Mouse (Mus musculus): ENCODE data around the gene Nr4a1. TPM values are rescaled to one million over a fixed set of nuclear protein-coding genes. Genes with fewer than 3 reads are reported as not detected.

Nr4a1 gene
- polyA plus RNA-seq, 1 experiment from 2014 or later = 2.2 TPM

- no peak overlapping the region for H3K4me3 ChIP-seq (ENCODE audit: low read depth, low read length)
- H3K27me3 ChIP-seq (ENCODE audit: control insufficient read depth, insufficient read depth, low read length) = no peaks in the 10 kb centered on the region; the same call in 1 of the 2 replicates
- H3K9me3 ChIP-seq (replicated peaks; ENCODE audit: control insufficient read depth, low read length) = no peaks in the 10 kb centered on the region
- no peaks in the 10 kb centered on the region for H3K36me3 ChIP-seq (replicated peaks; ENCODE audit: control insufficient read depth, insufficient read depth, low read depth, low read length)
- DNase-seq (ENCODE audit: low spot score) (no peak), ATAC-seq (replicated peaks; ENCODE audit: insufficient number of reproducible peaks, low FRiP score, low TSS enrichment, low read depth) (no peak)
- no peak overlapping the region for H3K9ac ChIP-seq (replicated peaks; ENCODE audit: low read length)
- no peak overlapping the region for H3K27ac ChIP-seq (replicated peaks; ENCODE audit: low read depth, low read length)
- H3K4me1 ChIP-seq (ENCODE audit: control insufficient read depth, insufficient read depth, low read length) = no peaks in the 10 kb centered on the region
- H3K4me2 ChIP-seq (ENCODE audit: low read depth, low read length) = no peak overlapping the region
- WGBS = 83% methylated on average over 6 of the region's 6 CpGs
Measured at GRCm38 (mm10) chr15:101252614-101253013, 1.5 kb upstream of the Nr4a1 start.

- no peaks in the 10 kb centered on the region for H3K4me1 ChIP-seq (ENCODE audit: control insufficient read depth, insufficient read depth, low read length)
- no peaks in the 10 kb centered on the region for H3K36me3 ChIP-seq (replicated peaks; ENCODE audit: control insufficient read depth, insufficient read depth, low read depth, low read length)
- peak overlapping the region; percentile 69 for H3K4me3 ChIP-seq (ENCODE audit: low read depth, low read length)
- no peaks in the 10 kb centered on the region for H3K9me3 ChIP-seq (replicated peaks; ENCODE audit: control insufficient read depth, low read length)
- H3K27me3 ChIP-seq (ENCODE audit: control insufficient read depth, insufficient read depth, low read length) = no peaks in the 10 kb centered on the region; the same call in 1 of the 2 replicates
- H3K9ac ChIP-seq (replicated peaks; ENCODE audit: low read length) = peak overlapping the region; percentile 84
- peak overlapping the region; percentile 96 for H3K4me2 ChIP-seq (ENCODE audit: low read depth, low read length)
- 22% methylated on average over 3 of the region's 3 CpGs for WGBS
- no peak overlapping the region for H3K27ac ChIP-seq (replicated peaks; ENCODE audit: low read depth, low read length)
- no peak for DNase-seq (ENCODE audit: low spot score)
- no peak for ATAC-seq (replicated peaks; ENCODE audit: insufficient number of reproducible peaks, low FRiP score, low TSS enrichment, low read depth)
Measured at GRCm38 (mm10) chr15:101253563-101253885, 545 bp upstream of the Nr4a1 start.

- Histone ChIP-seq H3K36me3 (replicated peaks; ENCODE audit: control insufficient read depth, insufficient read depth, low read depth, low read length) (no peaks in the 10 kb centered on the region), H3K4me2 (ENCODE audit: low read depth, low read length) (no peak overlapping the region; the same call in 1 of the 2 replicates), H3K4me1 (ENCODE audit: control insufficient read depth, insufficient read depth, low read length) (no peaks in the 10 kb centered on the region), H3K9me3 (replicated peaks; ENCODE audit: control insufficient read depth, low read length) (no peaks in the 10 kb centered on the region), H3K4me3 (ENCODE audit: low read depth, low read length) (no peak overlapping the region), H3K27me3 (ENCODE audit: control insufficient read depth, insufficient read depth, low read length) (no peaks in the 10 kb centered on the region; the same call in 1 of the 2 replicates), H3K9ac (replicated peaks; ENCODE audit: low read length) (no peak overlapping the region), H3K27ac (replicated peaks; ENCODE audit: low read depth, low read length) (no peak overlapping the region)
- DNase-seq (ENCODE audit: low spot score) (no peak), ATAC-seq (replicated peaks; ENCODE audit: insufficient number of reproducible peaks, low FRiP score, low TSS enrichment, low read depth) (no peak)
- 79% methylated on average over 7 of the region's 7 CpGs for WGBS
Measured at GRCm38 (mm10) chr15:101255842-101256462, 1.9 kb downstream of the Nr4a1 start.

GRCm38 (mm10) chr15:101256463-101257206 lies 2.6 kb downstream of the Nr4a1 start:
- Histone ChIP-seq H3K9me3 (replicated peaks; ENCODE audit: control insufficient read depth, low read length) (no peaks in the 10 kb centered on the region), H3K9ac (replicated peaks; ENCODE audit: low read length) (no peak overlapping the region), H3K4me1 (ENCODE audit: control insufficient read depth, insufficient read depth, low read length) (no peaks in the 10 kb centered on the region), H3K27ac (replicated peaks; ENCODE audit: low read depth, low read length) (no peak overlapping the region), H3K36me3 (replicated peaks; ENCODE audit: control insufficient read depth, insufficient read depth, low read depth, low read length) (no peaks in the 10 kb centered on the region), H3K27me3 (ENCODE audit: control insufficient read depth, insufficient read depth, low read length) (no peaks in the 10 kb centered on the region; the same call in 1 of the 2 replicates), H3K4me2 (ENCODE audit: low read depth, low read length) (peak overlapping the region; percentile 13; the same call in 1 of the 2 replicates), H3K4me3 (ENCODE audit: low read depth, low read length) (no peak overlapping the region)
- 77% methylated on average over 14 of the region's 14 CpGs for WGBS
- DNase-seq (ENCODE audit: low spot score) (no peak), ATAC-seq (replicated peaks; ENCODE audit: insufficient number of reproducible peaks, low FRiP score, low TSS enrichment, low read depth) (no peak)

GRCm38 (mm10) chr15:101258420-101258819 lies 4.4 kb downstream of the Nr4a1 start:
- no peak for DNase-seq (ENCODE audit: low spot score)
- H3K4me1 ChIP-seq (ENCODE audit: control insufficient read depth, insufficient read depth, low read length) = no peaks in the 10 kb centered on the region
- WGBS = 87% methylated on average over 11 of the region's 11 CpGs

GRCm38 (mm10) chr15:101259922-101260321 lies 5.9 kb downstream of the Nr4a1 start:
- DNase-seq (ENCODE audit: low spot score) = no peak
- no peak overlapping the region for H3K4me2 ChIP-seq (ENCODE audit: low read depth, low read length)
- H3K27ac ChIP-seq (replicated peaks; ENCODE audit: low read depth, low read length) = no peak overlapping the region
- H3K4me1 ChIP-seq (ENCODE audit: control insufficient read depth, insufficient read depth, low read length) = no peaks in the 10 kb centered on the region
- no peaks in the 10 kb centered on the region for H3K36me3 ChIP-seq (replicated peaks; ENCODE audit: control insufficient read depth, insufficient read depth, low read depth, low read length)
- H3K9me3 ChIP-seq (replicated peaks; ENCODE audit: control insufficient read depth, low read length) = no peaks in the 10 kb centered on the region
- no peak for ATAC-seq (replicated peaks; ENCODE audit: insufficient number of reproducible peaks, low FRiP score, low TSS enrichment, low read depth)
- no peak overlapping the region for H3K9ac ChIP-seq (replicated peaks; ENCODE audit: low read length)
- no peaks in the 10 kb centered on the region; the same call in 1 of the 2 replicates for H3K27me3 ChIP-seq (ENCODE audit: control insufficient read depth, insufficient read depth, low read length)
- WGBS = 81% methylated on average over 3 of the region's 3 CpGs
- H3K4me3 ChIP-seq (ENCODE audit: low read depth, low read length) = no peak overlapping the region

More at GRCm38 (mm10) chr15:101258420-101258819, 4.4 kb downstream of the Nr4a1 start:
- no peaks in the 10 kb centered on the region for H3K36me3 ChIP-seq (replicated peaks; ENCODE audit: control insufficient read depth, insufficient read depth, low read depth, low read length)
- H3K4me2 ChIP-seq (ENCODE audit: low read depth, low read length) = no peak overlapping the region
- ATAC-seq (replicated peaks; ENCODE audit: insufficient number of reproducible peaks, low FRiP score, low TSS enrichment, low read depth) = no peak
- no peak overlapping the region for H3K27ac ChIP-seq (replicated peaks; ENCODE audit: low read depth, low read length)
- H3K4me3 ChIP-seq (ENCODE audit: low read depth, low read length) = no peak overlapping the region
- H3K9ac ChIP-seq (replicated peaks; ENCODE audit: low read length) = no peak overlapping the region
- no peaks in the 10 kb centered on the region for H3K9me3 ChIP-seq (replicated peaks; ENCODE audit: control insufficient read depth, low read length)
- H3K27me3 ChIP-seq (ENCODE audit: control insufficient read depth, insufficient read depth, low read length) = no peaks in the 10 kb centered on the region; the same call in 1 of the 2 replicates

- DNase-seq (ENCODE audit: low spot score) (no peak), ATAC-seq (replicated peaks; ENCODE audit: insufficient number of reproducible peaks, low FRiP score, low TSS enrichment, low read depth) (no peak)
- no peak overlapping the region for H3K27ac ChIP-seq (replicated peaks; ENCODE audit: low read depth, low read length)
- WGBS = 49% methylated on average over 10 of the region's 10 CpGs
- H3K27me3 ChIP-seq (ENCODE audit: control insufficient read depth, insufficient read depth, low read length) = no peaks in the 10 kb centered on the region; the same call in 1 of the 2 replicates
- no peak overlapping the region; the same call in 1 of the 2 replicates for H3K9ac ChIP-seq (replicated peaks; ENCODE audit: low read length)
- H3K4me2 ChIP-seq (ENCODE audit: low read depth, low read length) = no peak overlapping the region
- no peaks in the 10 kb centered on the region for H3K4me1 ChIP-seq (ENCODE audit: control insufficient read depth, insufficient read depth, low read length)
- no peak overlapping the region for H3K4me3 ChIP-seq (ENCODE audit: low read depth, low read length)
- H3K36me3 ChIP-seq (replicated peaks; ENCODE audit: control insufficient read depth, insufficient read depth, low read depth, low read length) = no peaks in the 10 kb centered on the region
- H3K9me3 ChIP-seq (replicated peaks; ENCODE audit: control insufficient read depth, low read length) = no peaks in the 10 kb centered on the region
Measured at GRCm38 (mm10) chr15:101260387-101260786, 6.3 kb downstream of the Nr4a1 start.

Data from embryonic facial prominence, embryonic 11.5 days (tissue).